Mouse (Mus musculus): ENCODE data around the gene Gper1. TPM values are rescaled to one million over a fixed set of nuclear protein-coding genes. Genes with fewer than 3 reads are reported as not detected.

Gene Gper1
- total RNA-seq, 2 experiments from 2014 or later: 3.0 to 3.5 TPM

DNA sequence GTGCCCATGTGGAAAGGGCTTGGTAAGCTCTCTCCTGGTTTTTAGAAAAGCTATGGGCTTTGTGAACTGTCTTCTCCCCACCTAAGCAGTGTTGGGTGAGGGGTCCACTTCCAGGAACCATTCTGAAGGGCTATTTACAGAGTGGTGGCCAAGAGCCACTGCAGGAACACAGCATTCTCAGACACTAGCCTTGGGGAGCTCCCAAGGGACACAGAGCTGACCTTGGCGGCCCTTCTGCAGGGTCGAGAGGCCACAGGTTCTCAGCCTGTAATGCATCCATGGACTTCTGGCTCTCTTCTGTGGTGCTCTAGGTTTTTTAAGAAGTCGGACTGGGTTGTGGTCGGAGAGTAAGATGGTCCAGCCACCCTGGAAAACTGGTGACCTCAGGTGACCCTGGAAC, 12.9 kb upstream of the Gper1 start:
- no peak for DNase-seq (ENCODE audit: low spot score in 2 of 2)

DNA sequence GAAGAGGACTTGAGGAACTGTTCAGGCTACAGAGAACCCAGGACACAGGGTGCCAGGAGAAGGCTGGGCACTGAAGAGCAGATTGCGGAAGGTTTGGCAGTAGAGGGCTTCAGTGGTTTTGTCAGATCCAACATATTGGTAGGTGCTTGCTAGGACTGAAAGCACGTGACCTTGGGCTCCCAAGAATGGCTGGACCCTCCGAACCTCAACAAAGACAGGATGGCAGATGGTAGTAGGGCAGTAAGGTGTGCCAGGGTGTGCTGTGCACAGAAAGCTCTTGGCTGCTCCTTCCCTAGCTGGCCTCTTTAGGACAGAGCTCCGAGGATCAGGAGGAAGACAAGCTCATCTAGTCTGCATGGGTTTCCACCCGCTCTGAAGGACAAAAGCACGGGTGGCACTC, 11.8 kb upstream of the Gper1 start:
- no peak for DNase-seq (ENCODE audit: low spot score in 2 of 2)

DNA sequence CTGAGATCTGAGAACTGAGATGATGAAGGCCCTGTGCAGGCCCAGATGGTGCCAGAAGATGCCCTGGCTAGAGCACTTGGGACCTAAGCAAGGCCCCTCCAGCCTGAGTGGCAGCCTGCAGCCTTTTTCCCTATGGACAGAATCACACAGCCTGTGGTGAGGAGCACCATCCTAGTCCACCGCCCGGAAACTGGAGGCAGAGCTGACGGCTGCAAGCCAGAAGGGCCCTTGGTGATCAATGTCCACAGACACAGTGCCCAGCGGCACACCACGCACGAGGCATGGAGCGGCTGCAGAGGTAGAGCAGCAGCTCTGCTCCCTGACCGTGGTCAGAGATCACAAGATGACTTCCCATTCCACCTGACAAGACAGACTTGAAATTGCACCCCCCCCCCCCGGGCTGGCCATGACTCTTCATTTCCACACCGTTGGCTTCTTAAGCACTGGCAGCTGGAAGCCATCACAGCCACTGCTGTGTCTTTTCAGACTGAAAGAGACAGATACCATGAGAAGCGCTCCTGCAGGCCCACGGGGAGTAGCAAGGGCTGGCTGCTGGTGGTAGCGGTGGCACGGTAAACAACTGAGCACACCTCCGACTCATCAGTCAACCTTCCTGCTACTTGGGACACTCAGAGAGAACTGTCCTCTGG, 11.2 kb upstream of the Gper1 start:
- no peak for DNase-seq (ENCODE audit: low spot score in 2 of 2)

DNA sequence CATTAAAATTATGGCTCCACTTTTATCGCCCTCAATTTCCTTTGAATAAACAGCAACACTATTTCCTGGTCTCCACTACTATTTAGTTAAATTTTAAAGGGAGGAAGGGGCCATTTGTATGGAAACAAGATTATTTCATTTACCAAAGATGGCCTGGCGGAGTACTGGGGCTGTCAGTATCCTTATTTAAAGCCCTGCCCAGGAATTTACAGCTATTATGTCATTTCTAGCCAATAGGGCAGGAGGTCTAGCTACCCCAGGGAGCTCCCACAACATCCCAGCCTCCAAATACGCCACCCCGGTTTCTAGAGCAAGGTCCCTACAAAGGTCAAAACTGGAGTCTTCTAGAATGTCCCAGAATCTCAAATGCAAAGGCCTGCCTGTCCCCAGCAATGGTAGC, 9.4 kb upstream of the Gper1 start:
- DNase-seq (ENCODE audit: low spot score in 2 of 2): no peak

DNA sequence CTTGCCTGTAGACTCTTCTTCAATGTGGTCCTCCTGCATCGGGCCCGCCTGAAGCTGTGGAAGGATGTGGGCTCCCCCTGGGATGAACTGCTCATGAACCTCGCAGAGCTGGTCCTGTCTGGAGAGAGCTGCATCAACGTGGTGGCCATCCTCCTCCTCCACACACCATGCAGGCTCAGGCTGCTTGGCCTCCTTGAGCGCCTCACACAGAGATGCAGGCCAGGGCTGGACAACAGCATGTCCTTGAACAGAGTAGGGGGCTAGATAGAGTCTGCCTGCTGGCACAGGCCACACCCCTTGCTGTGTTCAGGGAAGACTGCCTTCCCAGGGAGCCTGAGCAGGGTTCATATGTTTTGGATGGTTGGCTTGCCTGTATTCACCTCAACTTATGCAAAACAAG, 8.0 kb upstream of the Gper1 start:
- no peak for DNase-seq (ENCODE audit: low spot score in 2 of 2)

DNA sequence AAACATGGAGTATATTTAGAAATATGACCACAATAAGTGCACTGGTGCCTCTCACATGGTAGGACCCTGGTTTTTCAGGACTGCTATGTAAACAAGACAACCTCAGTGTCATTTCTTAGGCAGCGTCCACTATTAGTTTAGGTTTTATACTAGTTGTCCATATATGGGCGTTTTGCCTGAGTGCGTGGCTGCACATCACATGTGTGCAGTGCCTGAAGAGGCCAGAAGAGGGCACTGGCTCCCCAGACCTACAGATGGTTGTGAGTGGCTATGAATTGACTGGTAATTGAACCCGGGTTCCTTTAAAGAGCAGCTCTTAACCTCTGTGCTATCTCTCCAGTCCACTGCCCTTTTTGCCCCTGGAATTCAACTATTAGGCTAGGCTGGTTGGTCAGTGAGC, 6.0 kb upstream of the Gper1 start:
- DNase-seq (ENCODE audit: low spot score in 2 of 2): no peak

DNA sequence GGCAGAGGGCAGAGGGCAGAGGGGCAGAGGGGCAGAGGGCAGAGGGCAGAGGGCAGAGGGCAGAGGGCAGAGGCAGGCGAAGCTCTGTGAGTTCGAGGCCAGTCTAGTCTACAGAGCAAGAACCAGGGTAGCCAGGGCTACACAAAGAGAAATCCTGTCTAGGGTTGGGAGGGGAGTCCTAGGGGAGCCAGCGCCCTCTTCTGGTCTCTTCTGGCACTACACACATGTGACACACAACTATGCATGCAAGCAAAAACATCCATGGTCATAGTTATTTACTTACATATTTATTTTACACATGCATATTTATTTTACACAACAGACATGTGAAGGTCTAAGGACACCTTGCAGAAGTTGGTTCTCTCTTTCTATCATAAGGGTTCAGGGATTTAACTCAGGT, 5.5 kb upstream of the Gper1 start:
- DNase-seq (ENCODE audit: low spot score in 2 of 2): no peak

DNA sequence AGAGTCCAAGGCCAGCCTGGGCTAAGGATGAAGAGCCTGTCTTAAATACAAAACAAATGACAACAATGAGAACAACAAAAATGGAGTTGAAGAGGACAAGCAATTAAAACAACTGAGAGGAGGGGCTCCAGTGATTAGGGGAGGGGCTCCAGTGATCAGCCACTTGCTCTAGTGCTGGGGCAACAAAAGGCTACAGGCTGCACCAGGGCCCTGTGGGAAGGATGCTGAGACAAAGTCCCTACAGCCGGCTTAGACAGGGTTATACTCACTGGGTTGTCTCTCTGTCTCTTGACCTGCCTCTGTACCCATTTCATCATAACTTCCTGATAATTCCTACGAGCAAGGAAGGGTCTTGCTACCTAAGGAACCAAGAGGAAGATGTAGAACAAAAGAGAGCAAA, 4.8 kb upstream of the Gper1 start:
- no peak for DNase-seq (ENCODE audit: low spot score in 2 of 2)

DNA sequence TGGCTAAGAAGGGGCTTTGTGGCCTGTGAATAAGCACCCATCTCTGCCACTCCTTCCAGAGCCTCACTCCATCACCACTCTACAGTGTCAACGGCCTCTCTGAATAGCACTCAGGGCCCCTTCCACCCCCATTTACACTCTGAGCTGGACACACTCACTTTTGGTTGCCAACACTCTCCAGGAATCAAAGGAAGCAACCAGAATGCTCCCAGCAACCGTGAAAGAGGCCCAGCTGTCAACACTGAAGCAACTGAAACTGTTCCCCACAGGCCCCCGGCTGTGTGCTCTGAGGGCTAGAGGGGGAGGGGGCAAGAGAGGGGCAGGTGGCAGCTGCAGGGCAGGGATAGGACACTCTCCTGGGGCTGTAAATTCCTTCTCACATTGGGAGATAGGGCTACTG, 4.3 kb upstream of the Gper1 start:
- DNase-seq (ENCODE audit: low spot score in 2 of 2): no peak

DNA sequence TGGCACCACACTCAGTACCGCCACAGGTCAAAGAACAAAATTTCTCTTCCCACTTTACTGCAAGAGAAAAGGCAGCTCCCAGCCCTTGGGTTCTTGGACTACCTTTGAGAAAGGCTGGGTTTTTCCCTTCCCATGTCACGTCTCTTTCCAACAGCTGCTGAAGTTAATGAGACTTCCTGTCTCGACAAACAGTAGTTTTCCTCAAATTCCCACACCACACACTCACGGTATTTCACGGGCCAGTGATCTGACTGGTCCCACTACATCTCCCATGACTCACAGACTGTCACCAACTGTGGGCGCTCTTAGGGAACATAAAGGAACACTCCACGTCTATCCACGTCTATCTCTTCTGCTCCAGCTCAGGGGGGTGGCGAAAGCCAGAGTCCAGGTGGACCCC, 2.2 kb downstream of the Gper1 start:
- no peak for DNase-seq (ENCODE audit: low spot score in 2 of 2)

DNA sequence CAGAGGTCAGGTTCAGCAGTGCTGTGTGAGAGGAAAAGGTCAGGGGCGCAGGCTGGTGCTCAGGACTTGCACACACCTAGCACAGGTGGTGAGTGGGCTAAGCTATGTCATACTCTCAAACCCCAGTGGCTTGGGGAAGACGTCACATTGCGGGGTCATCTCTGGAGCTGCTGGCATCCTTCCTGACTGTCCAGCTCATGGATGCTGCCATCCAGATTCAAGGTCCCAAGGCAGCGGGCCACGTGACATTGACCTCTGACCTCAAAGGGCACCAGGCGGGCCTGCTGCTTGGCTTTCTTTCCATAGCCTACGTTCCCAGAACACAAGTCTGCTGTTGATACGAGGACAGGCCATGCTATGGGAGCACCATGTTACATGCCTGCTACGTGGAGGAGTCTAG, 4.0 kb downstream of the Gper1 start:
- no peak for DNase-seq (ENCODE audit: low spot score in 2 of 2)

DNA sequence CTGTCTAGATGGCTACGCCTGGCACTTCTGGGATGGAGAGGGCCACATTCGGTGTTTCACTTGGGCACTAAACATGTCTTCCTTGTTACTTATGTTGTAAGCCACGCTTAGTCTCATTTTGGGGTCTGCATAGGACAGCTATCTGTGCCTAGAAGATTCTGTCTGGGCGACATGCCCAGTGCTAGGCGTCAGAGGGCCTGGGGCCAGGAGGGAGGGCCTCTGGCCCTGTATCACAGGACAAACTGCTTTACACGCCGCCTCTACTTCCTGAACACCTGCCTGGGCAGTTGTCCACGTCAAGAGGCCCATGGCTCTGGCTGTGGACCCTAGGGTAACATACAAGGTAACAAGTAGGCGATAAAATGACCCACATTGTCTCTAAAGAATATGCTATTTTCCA, 5.0 kb downstream of the Gper1 start:
- DNase-seq (ENCODE audit: low spot score in 2 of 2): no peak

DNA sequence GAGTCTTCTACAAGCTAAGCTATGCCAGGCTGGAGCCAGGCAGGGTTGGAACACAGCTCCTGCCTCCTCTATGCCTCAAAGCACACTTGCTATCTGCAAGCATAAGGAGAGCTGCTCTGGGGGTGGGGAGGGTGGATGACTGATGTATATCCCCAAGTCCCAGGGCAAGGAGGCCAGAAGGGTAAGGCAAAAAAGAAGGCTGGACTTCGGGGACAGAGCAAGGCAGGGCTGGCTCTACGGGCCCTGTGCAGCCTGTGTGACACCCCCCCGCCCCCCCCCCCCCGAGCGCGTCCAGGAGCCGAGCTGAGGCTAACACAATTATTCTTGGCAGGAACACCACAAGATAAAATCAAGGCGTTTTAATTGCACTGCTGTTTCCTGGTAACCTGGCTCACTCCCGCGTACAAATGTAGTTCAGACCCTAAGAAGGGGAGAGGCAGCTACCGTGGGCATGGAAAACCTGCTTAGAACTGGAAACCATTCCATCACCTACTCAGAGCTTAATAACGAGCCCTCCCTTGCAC, 6.9 kb downstream of the Gper1 start:
- no peak for DNase-seq (ENCODE audit: low spot score in 2 of 2)

DNA sequence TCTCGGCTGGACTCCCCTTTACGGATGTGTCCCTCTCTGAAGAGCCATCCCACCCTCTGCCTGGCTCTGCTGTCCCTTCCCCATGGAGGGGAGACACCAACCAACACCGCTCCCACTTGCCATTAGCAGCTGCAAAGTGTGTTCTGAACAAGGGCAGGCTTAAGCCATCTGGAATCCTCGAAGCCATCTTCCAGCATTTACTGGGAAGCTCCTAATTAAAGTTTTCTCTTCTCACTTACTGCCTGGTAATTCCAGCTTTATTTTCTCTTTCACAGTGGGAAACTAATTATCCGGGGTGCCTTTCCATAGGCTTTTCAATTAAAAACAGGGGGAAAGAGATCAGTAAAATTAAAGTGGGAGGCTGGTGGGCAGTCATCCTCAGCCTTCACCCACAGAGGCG, 9.4 kb downstream of the Gper1 start:
- DNase-seq (ENCODE audit: low spot score in 2 of 2): no peak

DNA sequence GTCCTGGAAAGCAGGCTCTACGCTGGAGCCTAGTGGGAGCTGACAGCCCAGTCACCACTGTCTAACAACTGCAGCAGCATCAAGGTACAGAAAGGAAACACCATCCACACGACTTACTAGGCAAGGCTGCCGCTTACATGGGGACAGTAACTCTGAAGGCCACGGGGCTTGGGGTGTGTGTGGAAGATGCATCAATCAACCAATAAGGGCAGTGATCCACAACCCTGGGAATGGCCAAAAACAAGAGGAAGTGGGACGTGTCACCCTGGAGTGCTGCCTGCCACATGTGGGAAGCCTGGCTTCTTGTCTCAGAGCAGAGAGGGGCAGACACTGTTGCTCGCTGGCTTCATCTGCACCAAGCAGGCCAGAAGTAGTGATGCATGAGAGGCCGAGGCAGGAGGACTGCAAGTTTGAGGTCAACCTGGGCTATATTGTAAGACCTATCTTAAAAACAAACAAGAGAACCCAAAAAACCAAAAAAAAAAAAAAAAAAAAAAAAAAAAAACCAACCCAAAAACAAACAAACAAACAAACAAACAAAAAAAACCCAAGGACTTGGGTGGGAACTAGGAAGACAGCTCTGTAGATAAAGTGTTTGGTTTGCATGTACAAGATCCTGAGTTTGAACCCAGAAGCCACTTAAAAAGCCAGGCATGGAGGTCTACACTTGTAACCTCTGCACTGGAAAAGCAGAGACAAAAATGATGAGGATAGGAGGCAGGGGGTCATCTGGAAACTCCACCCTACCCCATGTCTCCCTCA, 10.0 kb downstream of the Gper1 start:
- DNase-seq (ENCODE audit: low spot score in 2 of 2): no peak

DNA sequence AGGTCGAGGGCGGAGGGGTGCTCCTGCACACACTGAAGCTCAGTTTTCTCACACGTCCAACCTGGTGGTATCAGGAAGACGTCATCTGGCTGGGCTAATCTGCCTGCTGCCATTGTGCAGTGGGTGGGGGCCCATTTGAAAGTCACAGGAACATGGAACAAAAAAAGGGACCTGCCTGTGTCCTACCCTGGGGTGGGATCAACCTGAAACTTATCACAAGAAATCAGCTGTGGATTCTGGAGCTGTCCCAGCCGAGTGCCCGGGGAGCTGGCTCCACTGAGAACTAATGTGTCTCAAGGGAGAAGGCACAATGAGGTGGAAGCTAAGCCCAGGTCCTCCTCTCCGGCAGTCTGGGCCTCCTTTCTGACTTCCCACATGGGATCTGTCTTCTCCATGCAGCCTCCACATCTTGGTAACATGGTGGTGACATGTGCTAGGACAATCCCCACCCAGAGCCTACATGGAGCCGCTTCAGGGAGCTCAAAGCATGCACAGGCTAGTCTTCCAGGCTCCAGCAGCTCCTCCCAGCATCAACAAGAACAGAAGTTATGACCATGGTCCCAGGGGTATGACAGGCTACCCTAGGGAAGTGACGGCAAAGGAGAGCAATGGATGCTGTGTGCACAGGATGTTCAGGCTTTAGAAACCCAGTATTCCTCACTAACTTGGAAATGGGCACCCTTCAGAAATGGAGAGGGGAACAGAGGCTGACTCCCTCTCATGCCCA, 11.1 kb downstream of the Gper1 start:
- no peak for DNase-seq (ENCODE audit: low spot score in 2 of 2)

DNA sequence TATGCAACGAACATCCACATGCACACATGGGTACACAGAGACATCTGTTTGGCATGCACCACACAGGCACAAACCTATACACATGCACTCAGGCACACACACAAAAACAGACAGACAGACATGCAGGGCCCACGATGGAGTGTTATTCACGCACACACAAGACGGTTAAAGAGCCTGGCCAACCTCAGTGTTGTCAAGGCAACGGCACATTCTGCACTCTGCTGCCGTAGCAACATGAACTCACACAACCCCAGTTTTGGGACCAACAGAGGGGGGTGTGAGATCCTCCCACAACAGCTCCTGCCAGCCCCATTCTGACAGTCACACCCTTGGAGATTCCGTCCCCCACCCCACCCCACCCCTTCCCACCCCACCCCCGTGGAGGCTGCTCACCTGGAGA, 12.0 kb downstream of the Gper1 start:
- DNase-seq (ENCODE audit: low spot score in 2 of 2): peak; percentile 72 to 87

DNA sequence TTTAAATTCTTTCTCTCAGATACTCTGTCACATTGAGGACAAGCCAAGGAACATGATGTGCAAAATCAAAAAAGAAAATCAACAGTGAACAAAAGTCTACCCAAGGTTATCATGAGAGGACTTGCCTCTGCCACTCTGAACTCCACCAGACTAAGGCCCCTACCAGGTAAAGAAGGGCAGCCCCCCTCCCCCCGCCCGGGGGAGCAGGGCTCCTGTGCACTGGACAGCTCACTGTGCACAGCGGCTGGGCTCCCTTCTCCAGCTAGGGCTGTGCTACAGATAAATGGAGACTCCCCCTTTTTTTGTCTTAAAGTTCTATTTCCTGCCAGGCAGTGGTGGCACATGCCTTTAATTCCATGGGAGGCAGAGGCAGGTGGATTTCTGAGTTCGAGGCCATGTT, 14.8 kb downstream of the Gper1 start:
- no peak for DNase-seq (ENCODE audit: low spot score in 2 of 2)

DNA sequence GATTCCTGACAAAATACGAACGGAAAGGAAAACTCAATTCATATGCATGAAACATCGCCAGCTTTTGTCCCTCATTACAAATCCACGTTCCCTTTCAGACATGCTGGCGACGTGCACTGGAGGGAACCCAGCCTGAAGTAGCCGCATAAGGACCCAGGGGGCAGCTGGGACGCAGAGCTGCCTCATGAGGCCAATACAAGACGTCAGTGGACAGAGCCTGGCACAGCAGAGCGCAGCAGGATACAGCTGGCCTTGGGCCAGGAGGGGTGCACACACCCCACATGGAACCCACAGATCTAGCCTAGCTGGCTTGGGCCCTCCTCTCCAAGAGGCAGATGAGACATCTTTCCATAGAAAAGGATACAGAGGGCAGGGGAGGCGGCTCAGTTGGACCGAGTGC, 15.5 kb downstream of the Gper1 start:
- no peak for DNase-seq (ENCODE audit: low spot score in 2 of 2)

DNA sequence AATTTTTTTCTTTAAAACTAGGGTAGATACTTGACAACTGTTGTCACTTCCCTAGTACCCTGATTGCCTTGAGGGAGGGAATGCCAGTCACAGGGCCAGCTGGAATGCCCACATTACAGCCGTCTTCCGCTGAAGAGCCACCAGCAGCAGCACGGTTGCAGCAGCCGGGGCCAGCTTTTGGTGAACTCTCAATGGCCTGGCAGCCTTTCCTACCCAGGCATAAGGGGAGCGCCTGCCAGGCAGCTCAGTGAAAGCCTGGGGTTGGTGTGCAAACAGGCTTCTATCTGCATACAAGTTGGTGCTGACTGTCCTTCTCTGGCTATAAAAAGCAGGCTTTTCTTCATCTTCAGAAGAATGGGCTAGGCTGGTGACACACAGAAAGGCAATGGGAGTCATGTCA, 17.5 kb downstream of the Gper1 start:
- peak in 1 of 2 experiments; percentile 71 for DNase-seq (ENCODE audit: low spot score in 2 of 2)

DNA sequence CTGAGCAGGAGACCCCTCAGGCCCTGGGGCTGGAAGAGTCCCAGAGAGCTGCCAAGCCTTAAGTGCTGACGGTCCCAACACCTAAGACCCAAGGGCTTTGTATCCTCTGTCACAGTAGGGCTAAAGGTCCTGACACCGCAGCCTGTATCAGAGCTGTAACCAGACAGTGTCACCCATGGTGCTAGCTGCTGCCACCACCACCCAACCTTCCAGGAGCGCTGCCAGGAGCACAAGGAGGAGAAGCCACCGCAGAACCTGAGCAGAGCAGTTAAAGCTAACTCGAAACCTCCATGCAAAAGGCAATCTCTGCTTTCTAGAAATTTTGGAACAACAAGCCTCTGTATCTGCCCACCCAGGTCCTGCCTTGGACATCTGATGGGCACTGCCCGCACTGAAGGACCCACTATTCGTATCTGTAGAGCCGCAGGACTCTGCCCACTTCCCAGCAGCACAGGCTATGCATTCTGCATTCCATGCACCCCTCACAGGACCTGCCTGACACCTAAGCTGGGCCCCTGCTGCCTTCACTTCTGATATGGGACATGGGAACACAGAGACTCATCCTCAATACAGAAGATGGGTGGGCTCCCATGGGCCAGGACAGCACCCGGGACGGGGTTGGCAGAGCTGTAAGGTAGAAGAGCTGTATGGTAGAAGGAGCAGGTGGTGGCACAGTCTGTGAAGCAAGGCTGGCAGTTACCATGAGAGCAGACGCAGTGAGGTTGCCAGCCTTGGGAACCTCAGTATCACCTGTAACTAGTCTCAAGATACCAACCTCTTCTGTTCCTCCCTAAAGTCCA, 18.2 kb downstream of the Gper1 start:
- no peak for DNase-seq (ENCODE audit: low spot score in 2 of 2)

DNA sequence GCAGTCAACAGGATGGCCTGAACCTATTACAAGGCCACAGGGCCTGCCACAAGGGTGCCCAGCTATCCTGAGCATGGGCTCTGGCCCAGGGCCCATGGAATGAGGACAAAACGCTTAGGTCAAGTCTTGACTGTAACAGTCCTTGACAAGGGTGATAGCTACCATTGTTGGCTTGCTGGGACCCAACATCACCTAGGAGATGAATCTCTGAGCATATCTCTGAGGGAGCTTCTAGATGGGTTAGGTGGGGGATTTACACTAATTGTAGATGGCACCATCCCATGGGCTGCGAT, 18.7 kb downstream of the Gper1 start:
- DNase-seq (ENCODE audit: low spot score in 2 of 2): no peak

Data from layer of hippocampus, postnatal 14 days (tissue).